Comparison of ENCODE assay signal across 12 mouse cellular contexts in genomic region chr1:134755548-134756189, GRCm38 (mm10).
DNase-seq lines count a peak whose midpoint lies in the region; ATAC-seq and TF ChIP-seq lines count a peak whose summit lies in the region.
"Had no signal": no experiment of that assay in that cellular context is flagged by ENCODE, and none has a peak within 500 bp of the region (broad histone marks: within the 10 kb centered on the region; RNA-seq: fewer than 3 reads in every experiment).

No protein-coding gene starts in this region.

- no peak for TF ChIP-seq POLR2A in cerebellum, adult 2 months (IDR thresholded peaks at IDR 0.05; ENCODE audit: borderline replicate concordance, insufficient read depth, low read length)
- TF ChIP-seq POLR2A in testis, adult 2 months (IDR thresholded peaks at IDR 0.05; ENCODE audit: control insufficient read depth, low read depth, low read length) = no peak

- no peak for TF ChIP-seq CTCF in cerebellum, adult 2 months (IDR thresholded peaks at IDR 0.05; ENCODE audit: borderline replicate concordance, insufficient read depth, low read depth, low read length)
- no peak for TF ChIP-seq CTCF in testis, adult 2 months (IDR thresholded peaks at IDR 0.05; ENCODE audit: control insufficient read depth, insufficient read depth, insufficient replicate concordance, low read depth, low read length)

- H3K4me1 ChIP-seq in cerebellum, adult 2 months (ENCODE audit: control insufficient read depth, insufficient read depth, low read length) = peaks cover 61% of the 10 kb centered on the region
- H3K4me1 ChIP-seq in kidney, embryonic 14.5 days (ENCODE audit: control insufficient read depth, insufficient read depth, low read length) = peaks cover 50% of the 10 kb centered on the region
- peaks cover 12% of the 10 kb centered on the region for H3K4me1 ChIP-seq in testis, adult 2 months (ENCODE audit: control insufficient read depth, insufficient read depth, low read length)
- H3K4me1 ChIP-seq: megakaryocyte, embryonic 14.5 days had no signal

- no peak overlapping the region for H3K4me3 ChIP-seq in cerebellum, adult 2 months (replicated peaks; ENCODE audit: insufficient read depth, low read depth, low read length)
- no peak overlapping the region for H3K4me3 ChIP-seq in kidney, embryonic 14.5 days (ENCODE audit: low read length)
- no peak overlapping the region for H3K4me3 ChIP-seq in testis, adult 2 months (ENCODE audit: control insufficient read depth, low read depth, low read length)
- H3K4me3 ChIP-seq: forebrain, embryonic 10.5 days; megakaryocyte, embryonic 14.5 days had no signal

- H3K9me3 ChIP-seq in kidney, embryonic 14.5 days (ENCODE audit: control insufficient read depth, low read length) = no peaks in the 10 kb centered on the region
- H3K9me3 ChIP-seq: forebrain, embryonic 10.5 days; megakaryocyte, embryonic 14.5 days had no signal

- peaks cover 7% of the 10 kb centered on the region; the same call in 1 of the 2 replicates for H3K36me3 ChIP-seq in kidney, embryonic 14.5 days (ENCODE audit: control insufficient read depth, insufficient read depth, low read length)
- no peaks in the 10 kb centered on the region for H3K36me3 ChIP-seq in testis, adult 2 months (ENCODE audit: control insufficient read depth, insufficient read depth, low read length)
- H3K36me3 ChIP-seq: forebrain, embryonic 10.5 days had no signal

- no peak overlapping the region for H3K9ac ChIP-seq in kidney, embryonic 14.5 days (ENCODE audit: low read depth, low read length)

- H3K27ac ChIP-seq in cerebellum, adult 2 months (ENCODE audit: insufficient read depth, low read length) = peak overlapping the region; percentile 39
- H3K27ac ChIP-seq in kidney, embryonic 14.5 days (ENCODE audit: low read depth, low read length) = peak overlapping the region; percentile 53; the same call in 1 of the 2 replicates
- H3K27ac ChIP-seq in testis, adult 2 months (ENCODE audit: control insufficient read depth, insufficient read depth, low read depth, low read length) = peak overlapping the region; percentile 59
- H3K27ac ChIP-seq: forebrain, embryonic 10.5 days had no signal

- 41% methylated on average over 13 of the region's 13 CpGs for WGBS in cerebellum, adult 2 months
- WGBS in kidney, embryonic 14.5 days = 26% methylated on average over 13 of the region's 13 CpGs

- no peaks in the 10 kb centered on the region for H3K27me3 ChIP-seq in cerebellum, adult 2 months (ENCODE audit: control insufficient read depth, insufficient read depth, low read length)
- H3K27me3 ChIP-seq in kidney, embryonic 14.5 days (ENCODE audit: control insufficient read depth, insufficient read depth, low read length) = no peaks in the 10 kb centered on the region
- H3K27me3 ChIP-seq in testis, adult 2 months (ENCODE audit: control insufficient read depth, insufficient read depth, low read length) = no peaks in the 10 kb centered on the region

- ATAC-seq in kidney, embryonic 14.5 days (ENCODE audit: low FRiP score, low TSS enrichment) = 0 out of 2 replicates have a peak, but pooled peaks have one; percentile 44
- no peak for ATAC-seq in megakaryocyte-erythroid progenitor cell, adult 5-6 weeks (replicated peaks; ENCODE audit: low FRiP score, low TSS enrichment, poor library complexity, severe bottlenecking)

- no peak for DNase-seq in cerebellum, adult 2 months
- no peak for DNase-seq in cerebellum, postnatal 4 days (ENCODE audit: low spot score in 2 of 2)
- DNase-seq in kidney, adult 9 months = no peak
- no peak for DNase-seq in testis, postnatal 10 days (ENCODE audit: low spot score)
- DNase-seq in yolk sac, embryonic 10.5 days (ENCODE audit: low spot score) = no peak
- DNase-seq: gastrocnemius, postnatal 36 days; liver had no signal

- H3K4me2 ChIP-seq in kidney, embryonic 14.5 days (replicated peaks; ENCODE audit: low read depth, low read length) = no peak overlapping the region
